Mouse (Mus musculus) midbrain, embryonic 11.5 days (tissue): Measurements from ENCODE around the gene Abhd13. TPM values are rescaled to one million over a fixed set of nuclear protein-coding genes. Genes with fewer than 3 reads are reported as not detected.

Experiments used
- ATAC-seq: fragments of 200-750 bp; cut with Nextera tagmentation; 2 replicates; pipeline ENCODE4 v1.8.0; 2017; ENCODE audit warnings: moderate TSS enrichment, moderate library complexity; ENCODE audit not compliant: low FRiP score
- DNase-seq: peaks from one replicate; pipeline ENCODE4 v3.0.0; 2015; ENCODE audit warnings: low spot score; ENCODE audit errors: missing footprints
- H3K27ac ChIP-seq: fragments of 300-500 bp; sonication (generic); 2 replicates; pipeline ENCODE4 v1.5.1; 2014; ENCODE audit warnings: low read depth, low read length
- H3K27me3 ChIP-seq: fragments of 300-500 bp; sonication (generic); 2 replicates; pipeline ENCODE4 v1.6.1; 2014; ENCODE audit warnings: mild to moderate bottlenecking, low read length, moderate library complexity, mixed read lengths; ENCODE audit not compliant: control insufficient read depth, insufficient read depth
- H3K36me3 ChIP-seq: fragments of 300-500 bp; sonication (generic); 2 replicates; pipeline ENCODE4 v1.6.1; 2014; ENCODE audit warnings: mild to moderate bottlenecking, low read length, moderate library complexity, mixed read lengths; ENCODE audit not compliant: control insufficient read depth, insufficient read depth
- H3K4me1 ChIP-seq: fragments of 300-500 bp; sonication (generic); 2 replicates; pipeline ENCODE4 v1.6.1; 2014; ENCODE audit warnings: low read length; ENCODE audit not compliant: control insufficient read depth, insufficient read depth
- H3K4me2 ChIP-seq: fragments of 300-500 bp; sonication (generic); 2 replicates; pipeline ENCODE4 v1.6.1; 2014; ENCODE audit warnings: mild to moderate bottlenecking, moderate library complexity
- H3K4me3 ChIP-seq: fragments of 300-500 bp; sonication (generic); 2 replicates; pipeline ENCODE4 v1.5.1; 2014; ENCODE audit warnings: low read depth, low read length
- H3K9ac ChIP-seq: fragments of 300-500 bp; sonication (generic); 2 replicates; pipeline ENCODE4 v1.6.1; 2014; ENCODE audit warnings: low read length
- H3K9me3 ChIP-seq: fragments of 300-500 bp; sonication (generic); 2 replicates; pipeline ENCODE4 v1.6.1; 2016; ENCODE audit warnings: low read length; ENCODE audit not compliant: control insufficient read depth
- WGBS: fragments of 180-500 bp; shearing (Covaris S2); extraction: QIAGEN DNeasy Blood & Tissue Kit; methylation state at CpG from one replicate; pipeline ENCODE4 v1.1.7; 2014; 5-methylcytosine and 5-hydroxymethylcytosine counted together
- polyA plus RNA-seq: library from polyadenylated mRNA; unstranded; fragments of >200 nt; fragmentation: Nextera tagmentation; extraction: Ambion mirVana; gene quantifications from 2 replicates; pipeline ENCODE4 v1.2.1, GENCODE M21; 2014

The Abhd13 gene
- polyA plus RNA-seq, 1 experiment from 2014 or later, result 22.9 TPM

- DNase-seq, result no peak
- H3K4me2 ChIP-seq, result no peak overlapping the region
- peaks cover 9% of the 10 kb centered on the region for H3K36me3 ChIP-seq
- 94% methylated on average over 9 of the region's 9 CpGs for WGBS
- no peak overlapping the region for H3K9ac ChIP-seq
- no peaks in the 10 kb centered on the region for H3K27me3 ChIP-seq
- H3K27ac ChIP-seq, result no peak overlapping the region
- peaks cover 9% of the 10 kb centered on the region for H3K4me1 ChIP-seq
- no peaks in the 10 kb centered on the region for H3K9me3 ChIP-seq
- no peak overlapping the region for H3K4me3 ChIP-seq
- no peak for ATAC-seq
Observed at GRCm38 (mm10) chr8:9971866-9972265, 5.6 kb upstream of the Abhd13 start.

- peaks cover 19% of the 10 kb centered on the region for H3K4me1 ChIP-seq
- H3K9ac ChIP-seq, result peak overlapping the region; percentile 70
- 56% methylated on average over 5 of the region's 5 CpGs for WGBS
- no peak for ATAC-seq
- peaks cover 9% of the 10 kb centered on the region for H3K36me3 ChIP-seq
- no peaks in the 10 kb centered on the region for H3K27me3 ChIP-seq
- peak overlapping the region; percentile 74 for H3K4me3 ChIP-seq
- DNase-seq, result no peak
- H3K9me3 ChIP-seq, result no peaks in the 10 kb centered on the region
- H3K27ac ChIP-seq, result no peak overlapping the region
- peak overlapping the region; percentile 73 for H3K4me2 ChIP-seq
Observed at GRCm38 (mm10) chr8:9975276-9975675, 2.2 kb upstream of the Abhd13 start.

DNA sequence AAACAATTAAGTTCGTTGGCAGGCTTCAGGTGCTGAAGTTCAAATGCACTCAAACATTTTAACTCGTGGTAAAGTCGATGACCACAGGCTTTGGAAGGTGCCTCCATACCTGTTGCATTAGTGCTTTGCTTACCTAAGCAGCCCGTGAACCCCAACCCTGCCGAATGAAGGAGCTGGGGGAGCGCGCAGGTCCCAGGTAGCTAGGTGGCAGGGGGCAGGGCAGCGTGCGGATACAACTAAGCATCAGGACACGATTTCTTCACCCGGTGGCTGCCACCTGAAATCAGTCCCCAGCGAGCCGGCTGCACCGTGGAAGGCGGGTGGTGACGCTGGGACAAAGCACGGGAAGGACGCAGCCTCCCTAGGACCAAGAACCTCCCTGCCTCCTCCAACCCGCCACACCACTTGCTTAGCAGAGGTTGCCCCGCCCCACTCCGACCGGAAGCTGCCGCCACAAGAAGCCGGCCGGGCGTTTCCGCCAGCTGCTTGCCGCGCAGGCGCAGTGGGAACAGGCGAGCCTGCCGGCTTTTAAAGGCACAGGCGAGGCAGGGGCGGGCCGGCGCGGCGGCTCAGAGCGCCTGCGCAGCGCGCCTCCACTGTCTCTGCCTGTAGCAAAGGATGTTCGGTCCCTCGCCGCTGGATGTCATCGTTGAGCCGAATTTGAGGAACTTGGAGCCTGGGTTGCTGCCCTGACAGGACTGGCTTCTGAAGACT lies 1.5 kb upstream of the Abhd13 start:
- DNase-seq (peak; percentile 100), ATAC-seq (peak; percentile 95)
- peaks cover 9% of the 10 kb centered on the region for H3K36me3 ChIP-seq
- H3K4me1 ChIP-seq, result peaks cover 19% of the 10 kb centered on the region
- peak overlapping the region; percentile 73 for H3K4me2 ChIP-seq
- WGBS, result under 1% methylated on average over 47 of the region's 47 CpGs
- H3K27ac ChIP-seq, result no peak overlapping the region; the same call in 1 of the 2 replicates
- peak overlapping the region; percentile 70 for H3K9ac ChIP-seq
- H3K27me3 ChIP-seq, result no peaks in the 10 kb centered on the region
- H3K9me3 ChIP-seq, result no peaks in the 10 kb centered on the region
- peak overlapping the region; percentile 74 for H3K4me3 ChIP-seq

DNA sequence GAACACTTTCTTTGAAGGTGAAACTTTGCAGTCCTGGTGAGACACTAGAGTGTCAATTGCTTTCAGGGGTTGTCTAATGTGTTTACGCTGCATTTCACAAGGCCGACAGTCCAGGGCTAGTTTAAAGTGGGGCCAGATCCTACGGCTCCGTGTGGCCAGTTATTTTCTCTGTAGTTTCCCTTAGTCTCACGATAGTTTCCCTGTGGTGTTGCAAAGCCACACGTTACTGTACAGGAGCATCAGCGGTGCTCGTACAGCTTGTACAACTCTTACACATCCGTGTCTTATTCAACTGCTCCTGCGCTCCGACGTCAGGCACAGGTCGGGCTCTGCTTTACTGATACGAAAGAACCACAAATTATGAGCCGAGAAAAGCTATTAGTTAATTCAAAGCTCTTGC lies 491 bp upstream of the Abhd13 start:
- 48% methylated on average over 15 of the region's 15 CpGs for WGBS

GRCm38 (mm10) chr8:9978475-9979230 lies 1.1 kb downstream of the Abhd13 start:
- peak overlapping the region; percentile 91 for H3K4me3 ChIP-seq
- no peak overlapping the region for H3K27ac ChIP-seq
- peak overlapping the region; percentile 92 for H3K9ac ChIP-seq
- H3K27me3 ChIP-seq, result no peaks in the 10 kb centered on the region
- no peaks in the 10 kb centered on the region for H3K9me3 ChIP-seq
- WGBS, result 60% methylated on average over 18 of the region's 18 CpGs
- H3K36me3 ChIP-seq, result no peaks in the 10 kb centered on the region
- H3K4me1 ChIP-seq, result peaks cover 19% of the 10 kb centered on the region
- ATAC-seq (no peak), DNase-seq (no peak)
- peak overlapping the region; percentile 65 for H3K4me2 ChIP-seq

More for the DNA sequence above, 491 bp upstream of the Abhd13 start:
- Histone ChIP-seq H3K27me3 (no peaks in the 10 kb centered on the region), H3K9ac (peak overlapping the region; percentile 92), H3K4me2 (peak overlapping the region; percentile 65), H3K9me3 (no peaks in the 10 kb centered on the region), H3K27ac (no peak overlapping the region), H3K4me3 (peak overlapping the region; percentile 91), H3K4me1 (peaks cover 19% of the 10 kb centered on the region), H3K36me3 (peaks cover 8% of the 10 kb centered on the region)
- peak; percentile 0 for ATAC-seq
- DNase-seq, result no peak

- Histone ChIP-seq H3K9ac (no peak overlapping the region; the same call in 1 of the 2 replicates), H3K36me3 (no peaks in the 10 kb centered on the region), H3K9me3 (no peaks in the 10 kb centered on the region), H3K4me1 (peaks cover 19% of the 10 kb centered on the region), H3K27ac (no peak overlapping the region), H3K4me2 (no peak overlapping the region), H3K4me3 (no peak overlapping the region), H3K27me3 (no peaks in the 10 kb centered on the region)
- 97% methylated on average over 1 of the region's 1 CpGs for WGBS
- DNase-seq (no peak), ATAC-seq (no peak)
Observed at GRCm38 (mm10) chr8:9979746-9980145, 2.2 kb downstream of the Abhd13 start.

DNA sequence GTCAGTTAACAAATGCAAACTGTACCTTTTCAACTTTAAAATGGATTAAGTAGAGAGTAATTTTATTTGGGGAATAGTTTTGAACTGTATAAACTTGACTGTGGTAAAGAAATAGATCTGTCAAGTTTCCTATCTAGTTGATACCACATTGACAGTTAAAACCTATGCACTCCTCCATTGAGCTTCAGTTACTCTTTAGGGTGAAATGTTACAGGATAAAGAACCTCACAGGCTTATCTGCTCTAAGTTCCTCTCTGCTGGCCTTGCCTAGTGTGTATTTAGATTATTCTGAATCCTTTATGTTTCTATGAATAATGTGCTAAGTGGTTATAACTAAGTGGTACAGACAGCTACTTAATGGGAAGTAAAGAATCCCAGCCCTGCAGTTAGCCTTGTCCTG lies 2.7 kb downstream of the Abhd13 start:
- H3K9ac ChIP-seq, result no peak overlapping the region
- ATAC-seq, result no peak
- DNase-seq, result no peak

GRCm38 (mm10) chr8:10004115-10004514 lies 26.6 kb downstream of the Abhd13 start:
- Histone ChIP-seq H3K4me1 (peaks cover 4% of the 10 kb centered on the region), H3K27me3 (peaks cover 10% of the 10 kb centered on the region), H3K36me3 (no peaks in the 10 kb centered on the region), H3K9me3 (no peaks in the 10 kb centered on the region), H3K27ac (no peak overlapping the region), H3K9ac (no peak overlapping the region), H3K4me2 (no peak overlapping the region), H3K4me3 (no peak overlapping the region)
- DNase-seq (no peak), ATAC-seq (no peak)
- WGBS, result 79% methylated on average over 7 of the region's 7 CpGs

More for the DNA sequence above, 2.7 kb downstream of the Abhd13 start:
- H3K4me1 ChIP-seq, result peaks cover 16% of the 10 kb centered on the region
- no peaks in the 10 kb centered on the region for H3K27me3 ChIP-seq
- H3K9me3 ChIP-seq, result no peaks in the 10 kb centered on the region
- H3K4me2 ChIP-seq, result no peak overlapping the region
- H3K36me3 ChIP-seq, result no peaks in the 10 kb centered on the region
- H3K4me3 ChIP-seq, result no peak overlapping the region
- H3K27ac ChIP-seq, result no peak overlapping the region
